Mouse (Mus musculus) hindbrain, embryonic 10.5 days (tissue): Measurements from ENCODE around the gene Tmprss15. TPM values are rescaled to one million over a fixed set of nuclear protein-coding genes. Genes with fewer than 3 reads are reported as not detected.
A peak's percentile ranks its signal among the peaks of the same experiment; 100 is the strongest.

Experiments
- DNase-seq: peaks from one replicate; pipeline ENCODE4 v3.0.0-alpha.2; 2017; ENCODE audit warnings: low spot score
- H3K27ac ChIP-seq: fragments of 300-500 bp; sonication (generic); 2 replicates; pipeline ENCODE4 v1.5.1; 2016; ENCODE audit warnings: mild to moderate bottlenecking, moderate library complexity
- H3K27me3 ChIP-seq: fragments of 300-500 bp; sonication (generic); 2 replicates; pipeline ENCODE4 v1.6.1; 2016; ENCODE audit warnings: mild to moderate bottlenecking; ENCODE audit not compliant: poor library complexity, insufficient read depth, severe bottlenecking
- H3K36me3 ChIP-seq: fragments of 300-500 bp; sonication (generic); 2 replicates; pipeline ENCODE4 v1.6.1; 2016; ENCODE audit warnings: mild to moderate bottlenecking, moderate library complexity
- H3K4me1 ChIP-seq: fragments of 300-500 bp; sonication (generic); replicated peaks from 2 replicates; pipeline ENCODE4 v1.6.1; 2016; ENCODE audit warnings: mild to moderate bottlenecking
- H3K4me3 ChIP-seq: fragments of 300-500 bp; sonication (generic); 2 replicates; pipeline ENCODE4 v1.5.1; 2016; ENCODE audit warnings: mild to moderate bottlenecking, moderate library complexity
- H3K9me3 ChIP-seq: fragments of 300-500 bp; sonication (generic); 2 replicates; pipeline ENCODE4 v1.6.1; 2016; ENCODE audit warnings: mild to moderate bottlenecking, moderate library complexity
- WGBS: fragments of 180-500 bp; shearing (Covaris S2); methylation state at CpG from one replicate; pipeline ENCODE4 v1.1.7; 2016; 5-methylcytosine and 5-hydroxymethylcytosine counted together
- polyA plus RNA-seq: library from polyadenylated mRNA; unstranded; fragments of >200 nt; fragmentation: Nextera tagmentation; extraction: Ambion mirVana; gene quantifications from 2 replicates; pipeline ENCODE4 v1.2.1, GENCODE M21; 2016

The Tmprss15 gene
- polyA plus RNA-seq, 1 experiment from 2014 or later: not detected

DNA sequence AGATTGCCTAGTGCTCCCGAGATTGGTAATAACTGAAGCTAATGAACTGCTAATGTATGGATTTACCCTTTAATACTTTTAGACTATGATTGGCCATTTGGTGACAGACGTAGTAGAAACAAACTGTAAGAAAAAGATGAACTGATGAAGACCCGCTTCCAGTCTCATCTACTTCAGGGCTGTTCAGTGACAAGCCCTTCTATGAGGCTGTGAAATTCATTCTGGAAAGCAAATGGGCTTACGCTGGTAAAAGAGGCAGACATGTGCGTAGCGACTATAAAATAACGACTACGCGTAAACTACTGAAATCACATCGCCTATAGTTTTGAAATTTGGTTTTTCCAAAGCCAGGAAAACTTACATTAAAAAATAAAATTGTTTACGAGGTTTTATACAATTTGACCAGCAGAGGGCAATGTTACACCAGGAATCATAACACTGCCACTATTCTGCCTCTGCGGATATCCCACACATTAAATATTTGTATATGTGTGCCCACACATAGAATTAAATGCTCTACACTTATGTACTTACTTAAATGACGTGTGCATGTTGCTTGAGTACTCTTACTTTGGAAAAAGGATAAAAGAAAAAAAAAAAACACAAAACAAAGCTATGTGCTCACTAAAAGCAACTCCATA, 121.7 kb downstream of the Tmprss15 start:
- H3K4me3 ChIP-seq: no peak overlapping the region
- no peaks in the 10 kb centered on the region for H3K36me3 ChIP-seq
- no peaks in the 10 kb centered on the region for H3K9me3 ChIP-seq
- no peak for DNase-seq
- H3K27me3 ChIP-seq: no peaks in the 10 kb centered on the region
- WGBS: 41% methylated on average over 13 of the region's 13 CpGs
- no peaks in the 10 kb centered on the region for H3K4me1 ChIP-seq
- H3K27ac ChIP-seq: no peak overlapping the region

DNA sequence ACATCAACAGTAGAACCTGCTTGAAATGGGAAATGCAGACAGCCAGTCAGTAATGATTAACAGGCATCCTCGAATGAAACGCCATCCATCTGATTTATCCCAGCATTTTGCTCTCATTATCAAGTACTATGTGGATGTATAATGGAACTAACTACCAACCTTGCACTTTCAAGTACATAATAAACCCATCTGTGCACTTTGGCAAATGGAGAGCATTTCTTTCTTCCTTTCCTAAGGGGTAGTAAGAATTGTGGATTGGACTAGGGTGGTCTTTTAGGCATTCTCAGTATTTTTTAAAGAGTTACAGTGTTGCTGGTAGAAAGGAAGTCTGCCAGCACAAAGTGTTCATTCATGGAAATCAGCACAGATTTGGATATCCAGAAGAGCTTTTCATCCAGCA, 133.5 kb downstream of the Tmprss15 start:
- no peak for DNase-seq

GRCm38 (mm10) chr16:78950359-78950758, 140.5 kb downstream of the Tmprss15 start:
- H3K27ac ChIP-seq: no peak overlapping the region
- no peaks in the 10 kb centered on the region for H3K36me3 ChIP-seq
- no peaks in the 10 kb centered on the region for H3K4me1 ChIP-seq
- H3K27me3 ChIP-seq: no peaks in the 10 kb centered on the region
- no peak for DNase-seq
- 85% methylated on average over 4 of the region's 4 CpGs for WGBS
- H3K9me3 ChIP-seq: no peaks in the 10 kb centered on the region
- no peak overlapping the region for H3K4me3 ChIP-seq

More for the DNA sequence above, 133.5 kb downstream of the Tmprss15 start:
- Histone ChIP-seq H3K4me3 (no peak overlapping the region), H3K36me3 (no peaks in the 10 kb centered on the region), H3K27me3 (no peaks in the 10 kb centered on the region), H3K27ac (no peak overlapping the region), H3K4me1 (no peaks in the 10 kb centered on the region), H3K9me3 (no peaks in the 10 kb centered on the region)
- WGBS: 81% methylated on average over 2 of the region's 2 CpGs

- H3K27ac ChIP-seq: no peak overlapping the region
- WGBS: 85% methylated on average over 8 of the region's 8 CpGs
- no peaks in the 10 kb centered on the region for H3K27me3 ChIP-seq
- no peaks in the 10 kb centered on the region for H3K4me1 ChIP-seq
- H3K4me3 ChIP-seq: no peak overlapping the region
- H3K36me3 ChIP-seq: no peaks in the 10 kb centered on the region
- DNase-seq: no peak
- H3K9me3 ChIP-seq: no peaks in the 10 kb centered on the region
Observed at GRCm38 (mm10) chr16:78937755-78938154, 153.1 kb downstream of the Tmprss15 start.

DNA sequence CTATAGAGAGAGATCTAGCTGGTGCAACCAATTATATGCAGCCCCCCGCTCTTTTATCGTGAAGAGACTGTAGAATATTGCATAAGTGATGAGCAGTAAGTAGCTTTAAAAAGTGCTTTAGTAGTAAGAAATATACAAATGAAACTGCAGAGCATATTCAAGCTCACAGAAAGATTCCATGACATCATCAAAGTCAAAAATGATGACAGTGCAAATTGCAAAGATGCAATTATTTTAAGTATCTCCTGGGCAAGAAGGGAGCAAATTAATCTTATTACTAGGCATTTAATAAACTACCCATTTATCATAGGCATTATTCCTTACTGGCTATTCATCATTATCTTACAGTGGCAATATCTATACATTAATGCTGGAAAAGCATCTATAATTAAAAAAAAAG, 156.6 kb downstream of the Tmprss15 start:
- peaks cover 12% of the 10 kb centered on the region for H3K27me3 ChIP-seq
- WGBS: 96% methylated on average over 2 of the region's 2 CpGs
- no peaks in the 10 kb centered on the region for H3K36me3 ChIP-seq
- no peak overlapping the region for H3K4me3 ChIP-seq
- no peak overlapping the region for H3K27ac ChIP-seq
- no peaks in the 10 kb centered on the region for H3K9me3 ChIP-seq
- H3K4me1 ChIP-seq: peaks cover 12% of the 10 kb centered on the region
- no peak for DNase-seq

DNA sequence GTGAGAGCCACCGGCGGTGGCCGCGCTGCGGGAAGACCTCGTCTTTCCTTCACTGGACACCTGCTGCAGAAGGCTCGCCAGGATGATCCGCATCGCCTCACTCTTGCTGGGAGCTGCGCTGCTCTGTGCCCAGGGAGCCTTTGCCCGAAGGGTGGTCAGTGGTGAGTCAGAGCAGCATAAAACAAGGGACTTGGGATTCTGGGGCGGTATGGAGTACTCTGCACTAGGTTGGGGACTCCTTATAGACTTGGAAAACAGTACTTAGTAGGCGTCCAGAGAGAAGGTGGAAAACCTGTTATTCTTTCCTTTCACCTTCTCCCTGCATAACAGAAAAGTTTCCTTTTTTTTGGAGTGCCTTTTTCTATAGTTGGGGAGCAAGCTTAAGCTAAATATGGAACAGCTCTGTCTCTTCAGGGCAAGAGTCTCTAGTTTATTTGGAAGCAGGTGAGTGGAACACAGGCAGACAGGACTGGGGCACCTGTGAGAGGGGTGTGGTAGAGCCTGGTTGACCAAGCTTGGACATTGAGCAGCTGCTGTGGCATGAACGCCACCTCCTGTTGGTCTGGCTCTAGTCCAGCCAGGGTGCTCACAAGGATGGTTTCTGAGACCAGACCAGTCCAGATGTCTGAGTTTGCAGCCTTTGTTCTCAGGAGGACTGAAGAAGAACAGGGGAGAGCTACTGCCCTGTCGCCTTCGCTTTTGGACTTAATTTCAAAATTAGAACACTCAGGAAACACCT, 159.4 kb downstream of the Tmprss15 start:
- H3K4me1 ChIP-seq: peaks cover 12% of the 10 kb centered on the region
- peaks cover 12% of the 10 kb centered on the region for H3K27me3 ChIP-seq
- H3K27ac ChIP-seq: peak overlapping the region; percentile 62; the same call in 1 of the 2 replicates
- H3K4me3 ChIP-seq: peak overlapping the region; percentile 61
- WGBS: 12% methylated on average over 16 of the region's 16 CpGs
- no peaks in the 10 kb centered on the region for H3K9me3 ChIP-seq
- no peaks in the 10 kb centered on the region for H3K36me3 ChIP-seq
- peak; percentile 8 for DNase-seq

DNA sequence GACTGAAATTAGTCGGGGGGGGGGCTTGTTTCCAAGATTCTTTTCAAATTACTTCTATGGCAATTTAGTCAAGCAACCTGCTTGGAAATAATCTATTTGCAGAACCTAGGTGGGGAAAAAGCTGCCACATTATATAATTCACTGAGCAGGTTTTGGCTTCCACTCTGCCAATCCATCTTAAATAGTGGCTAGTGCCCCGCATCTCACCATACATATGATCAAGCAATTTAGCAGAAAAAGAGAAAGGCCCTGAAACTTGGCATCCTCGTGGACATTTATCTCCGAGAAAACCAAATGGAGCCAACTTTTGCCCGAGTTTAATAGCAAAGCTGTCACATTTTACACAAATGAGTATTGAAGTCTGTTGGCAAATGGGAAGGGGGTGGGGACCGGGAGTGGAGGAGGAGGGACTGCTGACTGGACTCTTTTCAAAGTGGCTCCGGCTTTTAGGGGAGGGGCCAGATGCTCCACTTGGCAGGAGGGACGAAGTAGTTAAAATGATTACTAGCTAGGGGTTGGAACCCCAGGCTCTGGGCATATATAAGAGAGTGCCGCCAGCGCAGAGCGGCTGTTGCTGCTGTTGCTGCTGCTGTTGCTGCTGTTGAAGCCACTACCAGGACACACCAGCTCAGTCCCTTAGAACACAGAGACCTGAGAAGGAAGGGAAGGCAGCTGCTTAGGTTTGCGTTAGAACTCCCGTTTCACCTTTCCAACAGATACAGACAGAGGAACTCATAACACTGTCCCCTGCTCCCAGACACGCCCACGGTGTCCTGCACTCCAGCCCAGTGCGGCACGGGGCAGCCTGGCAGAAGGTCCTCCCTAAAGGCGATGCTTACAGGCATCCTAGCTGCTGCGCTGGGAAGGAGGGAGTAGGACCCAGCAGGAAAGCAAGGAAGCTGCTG, 160.3 kb downstream of the Tmprss15 start, which contains the start of gene Chodl:
TSS of gene Chodl (plus strand) at position 567 of the 905 bp plus-strand sequence.
- peak; percentile 55 for DNase-seq
- no peaks in the 10 kb centered on the region for H3K9me3 ChIP-seq
- H3K27ac ChIP-seq: peak within 1 kb of the TSS; percentile 62; the same call in 1 of the 2 replicates
- H3K36me3 ChIP-seq: no peaks in the 10 kb centered on the region
- H3K4me3 ChIP-seq: peak within 1 kb of the TSS; percentile 61
- H3K4me1 ChIP-seq: peaks cover 12% of the 10 kb centered on the region
- WGBS: 16% methylated on average over 19 of the region's 19 CpGs
- peaks cover 12% of the 10 kb centered on the region for H3K27me3 ChIP-seq

DNA sequence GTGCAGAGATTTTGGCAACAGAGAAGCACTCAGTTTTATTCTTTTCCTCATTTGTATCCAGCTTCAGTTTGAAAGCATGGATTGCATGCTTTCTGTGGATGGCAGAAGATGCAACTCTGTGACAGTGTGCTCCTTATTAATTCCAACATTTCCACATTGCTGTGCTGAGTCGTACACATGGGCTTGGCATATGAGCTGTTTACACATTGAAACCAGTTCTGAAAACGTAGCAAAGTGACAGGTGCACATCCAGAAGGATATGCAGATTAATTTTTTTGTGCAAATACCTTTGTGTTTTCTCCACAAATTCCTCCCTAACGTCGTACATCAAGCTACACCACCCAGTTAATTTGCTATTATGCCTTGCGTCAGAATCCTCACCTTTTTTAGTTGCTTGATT, 168.3 kb downstream of the Tmprss15 start:
- Histone ChIP-seq H3K36me3 (no peaks in the 10 kb centered on the region), H3K27me3 (no peaks in the 10 kb centered on the region), H3K9me3 (no peaks in the 10 kb centered on the region), H3K4me3 (no peak overlapping the region), H3K27ac (no peak overlapping the region), H3K4me1 (no peaks in the 10 kb centered on the region)
- DNase-seq: no peak
- 76% methylated on average over 5 of the region's 5 CpGs for WGBS

Other genes with a start within 250 kb of the Tmprss15 start
- gene Chodl, start 160.1 kb downstream of the Tmprss15 start, polyA plus RNA-seq: 0.90 and 2.0 TPM in 2 replicates